Mouse (Mus musculus): ENCODE results near the gene Epha6. TPM values are rescaled to one million over a fixed set of nuclear protein-coding genes. Genes with fewer than 3 reads are reported as not detected.

Gene Epha6
- polyA plus RNA-seq, 1 experiment from 2014 or later = 12.3 TPM

DNA sequence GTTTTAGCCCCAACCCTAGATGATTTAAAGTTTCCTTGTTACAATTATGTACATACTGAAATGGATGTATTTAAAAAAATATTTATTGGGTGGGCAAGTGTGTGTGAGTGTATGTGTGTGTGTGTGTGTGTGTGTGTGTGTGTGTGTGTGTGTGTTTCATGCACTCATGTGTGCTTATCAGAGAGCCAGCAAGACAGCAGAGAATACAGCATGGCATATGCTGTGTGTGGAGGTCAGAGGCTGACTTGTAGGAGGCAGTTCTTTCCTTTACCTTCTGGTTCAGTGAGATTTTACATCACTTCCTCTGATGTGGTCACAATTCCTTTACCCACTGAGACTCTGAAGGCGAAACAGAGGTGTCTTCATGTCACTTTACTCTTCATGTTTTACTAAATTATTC is 321.4 kb downstream of the Epha6 start:
- H3K27ac ChIP-seq = no peak overlapping the region
- no peak for ATAC-seq (ENCODE audit: low FRiP score)
- DNase-seq (ENCODE audit: low spot score) = no peak

DNA sequence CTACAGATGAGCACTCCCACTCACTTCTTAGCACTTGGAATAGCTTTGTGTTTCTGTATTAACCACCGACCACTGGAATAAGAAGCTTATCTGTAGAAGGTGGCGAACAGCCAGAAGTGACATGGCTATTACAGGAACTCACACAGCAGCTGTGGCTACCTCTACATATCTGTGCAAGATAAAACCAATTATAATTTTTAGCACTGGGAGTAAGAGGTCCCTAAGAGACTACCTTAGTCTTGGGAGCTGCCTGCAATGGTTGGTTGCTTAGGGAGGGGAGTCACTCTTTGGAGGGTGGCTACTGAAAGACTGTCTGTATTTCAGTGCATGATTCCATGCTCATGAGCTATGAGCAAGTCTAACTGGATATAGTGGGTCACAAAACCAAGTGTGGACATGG is 331.2 kb downstream of the Epha6 start:
- Histone ChIP-seq H3K27me3 (ENCODE audit: control insufficient read depth, insufficient read depth, low read length) (no peaks in the 10 kb centered on the region), H3K4me1 (replicated peaks; ENCODE audit: control insufficient read depth, insufficient read depth, low read length) (no peaks in the 10 kb centered on the region), H3K36me3 (replicated peaks; ENCODE audit: control insufficient read depth, insufficient read depth) (no peaks in the 10 kb centered on the region), H3K9ac (no peak overlapping the region), H3K9me3 (ENCODE audit: control insufficient read depth, low read length) (no peaks in the 10 kb centered on the region), H3K4me2 (replicated peaks) (no peak overlapping the region), H3K4me3 (replicated peaks; ENCODE audit: low read length) (no peak overlapping the region), H3K27ac (no peak overlapping the region)
- no peak for DNase-seq (ENCODE audit: low spot score)
- 85% methylated on average over 2 of the region's 2 CpGs for WGBS
- no peak for ATAC-seq (ENCODE audit: low FRiP score)

More for the DNA sequence above, 321.4 kb downstream of the Epha6 start:
- no peak overlapping the region for H3K4me2 ChIP-seq (replicated peaks)
- H3K9ac ChIP-seq = no peak overlapping the region
- no peak overlapping the region for H3K4me3 ChIP-seq (replicated peaks; ENCODE audit: low read length)
- no peaks in the 10 kb centered on the region for H3K4me1 ChIP-seq (replicated peaks; ENCODE audit: control insufficient read depth, insufficient read depth, low read length)
- H3K27me3 ChIP-seq (ENCODE audit: control insufficient read depth, insufficient read depth, low read length) = no peaks in the 10 kb centered on the region
- WGBS = 80% methylated on average over 1 of the region's 1 CpGs
- no peaks in the 10 kb centered on the region for H3K9me3 ChIP-seq (ENCODE audit: control insufficient read depth, low read length)
- H3K36me3 ChIP-seq (replicated peaks; ENCODE audit: control insufficient read depth, insufficient read depth) = no peaks in the 10 kb centered on the region

DNA sequence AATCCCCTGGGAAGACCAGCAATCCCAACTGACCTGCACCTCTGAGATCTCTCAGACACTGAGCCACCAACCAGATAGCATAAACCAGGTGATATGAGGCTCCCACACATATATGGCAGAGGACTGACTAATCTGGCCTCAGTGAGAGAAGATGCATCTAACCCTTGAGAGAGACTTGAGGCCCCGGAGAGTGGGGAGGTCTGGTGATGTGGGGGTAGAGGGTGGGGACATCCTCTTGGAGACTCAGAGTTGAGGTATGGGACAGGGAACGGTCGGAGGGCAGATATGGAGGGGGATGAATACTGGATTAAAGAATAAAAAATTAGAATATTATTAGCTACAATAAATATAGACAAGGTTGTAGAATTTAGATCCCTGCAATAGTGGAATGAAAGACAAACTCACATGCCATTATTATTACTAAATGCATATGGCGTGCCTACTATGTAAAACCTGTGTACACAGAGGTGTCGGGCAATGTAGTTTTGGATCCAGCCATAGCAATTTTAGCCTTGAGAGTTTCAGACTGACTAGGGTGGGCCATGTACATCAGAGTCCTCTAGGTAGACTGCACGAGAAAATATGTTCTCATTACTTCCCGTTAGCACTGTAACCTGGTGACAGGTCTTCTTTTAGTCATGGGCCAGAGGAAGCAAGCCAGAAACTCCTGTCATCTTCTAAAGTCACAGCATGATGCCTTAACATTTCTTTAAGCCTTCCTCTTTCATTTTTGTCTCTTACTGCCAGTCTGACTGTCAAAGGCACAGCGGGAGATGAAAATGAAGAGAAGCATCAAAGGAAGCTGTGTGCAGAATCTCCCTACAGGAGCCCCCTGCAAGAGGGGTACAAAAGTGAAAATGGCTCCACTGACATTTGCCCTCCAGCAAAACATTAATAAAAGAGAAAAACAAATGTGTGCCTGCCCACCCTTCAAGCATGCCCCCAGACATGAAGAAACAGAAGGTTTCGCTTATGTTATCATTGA is 338.7 kb downstream of the Epha6 start:
- 59% methylated on average over 9 of the region's 9 CpGs for WGBS
- Histone ChIP-seq H3K27me3 (ENCODE audit: control insufficient read depth, insufficient read depth, low read length) (no peaks in the 10 kb centered on the region), H3K36me3 (replicated peaks; ENCODE audit: control insufficient read depth, insufficient read depth) (no peaks in the 10 kb centered on the region), H3K4me3 (replicated peaks; ENCODE audit: low read length) (no peak overlapping the region), H3K4me1 (replicated peaks; ENCODE audit: control insufficient read depth, insufficient read depth, low read length) (no peaks in the 10 kb centered on the region), H3K4me2 (replicated peaks) (no peak overlapping the region), H3K9me3 (ENCODE audit: control insufficient read depth, low read length) (no peaks in the 10 kb centered on the region), H3K9ac (no peak overlapping the region), H3K27ac (no peak overlapping the region)
- ATAC-seq (ENCODE audit: low FRiP score) = 0 out of 2 replicates have a peak, but pooled peaks have one; percentile 46
- no peak for DNase-seq (ENCODE audit: low spot score)

DNA sequence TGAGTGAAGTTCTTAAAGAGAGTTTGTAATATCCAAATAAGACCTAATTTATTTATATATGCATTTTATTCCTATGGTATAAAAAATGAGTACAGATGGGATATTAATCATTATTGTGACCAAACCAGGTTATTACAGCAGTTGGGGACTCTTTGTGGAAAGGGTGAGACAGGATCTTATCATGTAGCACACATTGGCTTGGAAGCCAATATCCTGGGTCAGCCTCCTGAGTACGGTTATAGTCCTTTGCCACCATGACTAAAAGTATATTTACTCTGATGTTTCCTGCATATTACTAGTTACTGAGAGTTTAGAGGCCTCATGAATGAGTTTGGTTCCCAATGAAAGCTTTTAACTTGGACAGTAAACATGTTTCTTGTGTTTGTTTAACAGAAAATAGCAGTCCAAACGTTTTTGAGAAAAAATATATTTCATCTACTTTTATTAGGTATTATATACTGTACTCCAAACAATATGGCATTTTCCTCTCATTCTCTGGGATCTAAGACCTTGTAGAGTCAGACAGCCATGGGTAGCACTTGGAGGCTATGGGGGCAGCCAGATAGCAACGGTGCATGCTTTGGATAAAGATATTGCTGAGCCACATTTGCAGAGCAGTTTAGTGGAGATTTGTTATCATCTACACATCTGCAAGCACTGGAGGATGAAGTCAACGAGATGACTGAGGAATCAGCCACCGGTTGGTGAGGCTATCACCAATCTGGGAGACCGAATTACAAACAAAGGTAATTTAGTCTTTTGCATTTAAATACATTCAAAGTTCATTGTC is 340.4 kb downstream of the Epha6 start:
- no peaks in the 10 kb centered on the region for H3K9me3 ChIP-seq (ENCODE audit: control insufficient read depth, low read length)
- ATAC-seq (ENCODE audit: low FRiP score) (no peak), DNase-seq (ENCODE audit: low spot score) (no peak)
- H3K27me3 ChIP-seq (ENCODE audit: control insufficient read depth, insufficient read depth, low read length) = no peaks in the 10 kb centered on the region
- no peak overlapping the region for H3K9ac ChIP-seq
- no peak overlapping the region for H3K27ac ChIP-seq
- no peak overlapping the region for H3K4me3 ChIP-seq (replicated peaks; ENCODE audit: low read length)
- H3K36me3 ChIP-seq (replicated peaks; ENCODE audit: control insufficient read depth, insufficient read depth) = no peaks in the 10 kb centered on the region
- no peak overlapping the region for H3K4me2 ChIP-seq (replicated peaks)
- no peaks in the 10 kb centered on the region for H3K4me1 ChIP-seq (replicated peaks; ENCODE audit: control insufficient read depth, insufficient read depth, low read length)
- 72% methylated on average over 6 of the region's 6 CpGs for WGBS

DNA sequence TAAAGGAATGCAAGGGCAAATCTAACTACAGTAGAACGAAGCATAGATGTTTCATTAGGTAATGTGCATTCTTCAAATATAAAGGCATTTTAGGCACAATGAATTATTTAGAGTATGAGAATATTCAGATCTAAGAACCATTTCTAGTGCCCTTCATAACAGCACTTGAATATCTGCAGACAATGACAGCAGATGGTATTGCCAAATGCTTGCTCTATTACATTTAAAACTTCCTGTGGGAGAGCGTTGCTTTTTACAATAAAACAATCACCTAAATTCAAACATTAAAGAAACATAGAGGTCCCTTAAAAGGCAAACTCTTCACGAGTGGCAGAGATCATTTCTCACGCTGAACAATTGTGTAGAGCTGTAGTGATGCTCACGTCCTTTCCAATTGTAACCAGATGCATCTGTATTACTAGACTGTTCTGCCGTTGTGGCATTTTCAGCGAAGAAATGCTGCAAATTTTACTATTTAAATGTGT is 347.1 kb downstream of the Epha6 start:
- H3K9me3 ChIP-seq (ENCODE audit: control insufficient read depth, low read length) = no peaks in the 10 kb centered on the region
- no peak overlapping the region for H3K9ac ChIP-seq
- 77% methylated on average over 7 of the region's 7 CpGs for WGBS
- no peaks in the 10 kb centered on the region for H3K27me3 ChIP-seq (ENCODE audit: control insufficient read depth, insufficient read depth, low read length)
- H3K27ac ChIP-seq = no peak overlapping the region
- DNase-seq (ENCODE audit: low spot score) (no peak), ATAC-seq (ENCODE audit: low FRiP score) (no peak)
- H3K36me3 ChIP-seq (replicated peaks; ENCODE audit: control insufficient read depth, insufficient read depth) = no peaks in the 10 kb centered on the region
- no peak overlapping the region for H3K4me2 ChIP-seq (replicated peaks)
- no peaks in the 10 kb centered on the region for H3K4me1 ChIP-seq (replicated peaks; ENCODE audit: control insufficient read depth, insufficient read depth, low read length)
- H3K4me3 ChIP-seq (replicated peaks; ENCODE audit: low read length) = no peak overlapping the region

DNA sequence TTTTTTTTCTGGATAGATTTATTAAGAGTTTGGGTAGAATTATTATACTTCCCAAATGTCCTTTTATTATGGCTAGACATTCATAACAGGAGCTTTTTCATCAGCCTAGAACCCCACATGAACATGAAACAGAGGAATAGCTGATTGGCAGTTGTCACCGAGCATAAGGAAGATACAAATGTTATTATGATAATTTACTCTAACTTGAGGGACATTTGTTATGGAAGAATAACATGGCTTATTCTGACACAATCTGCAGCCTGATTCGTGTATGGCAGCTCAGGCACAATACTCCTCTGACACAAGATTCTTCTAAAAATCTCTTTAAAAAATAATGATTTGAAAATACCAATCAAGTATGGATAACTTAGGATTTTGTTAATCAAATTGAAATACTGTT is 347.7 kb downstream of the Epha6 start:
- Histone ChIP-seq H3K27me3 (ENCODE audit: control insufficient read depth, insufficient read depth, low read length) (no peaks in the 10 kb centered on the region), H3K4me1 (replicated peaks; ENCODE audit: control insufficient read depth, insufficient read depth, low read length) (no peaks in the 10 kb centered on the region), H3K36me3 (replicated peaks; ENCODE audit: control insufficient read depth, insufficient read depth) (no peaks in the 10 kb centered on the region), H3K9me3 (ENCODE audit: control insufficient read depth, low read length) (no peaks in the 10 kb centered on the region), H3K4me3 (replicated peaks; ENCODE audit: low read length) (no peak overlapping the region), H3K4me2 (replicated peaks) (no peak overlapping the region), H3K27ac (no peak overlapping the region), H3K9ac (no peak overlapping the region)
- no peak for DNase-seq (ENCODE audit: low spot score)
- WGBS = 67% methylated on average over 2 of the region's 2 CpGs
- ATAC-seq (ENCODE audit: low FRiP score) = no peak

DNA sequence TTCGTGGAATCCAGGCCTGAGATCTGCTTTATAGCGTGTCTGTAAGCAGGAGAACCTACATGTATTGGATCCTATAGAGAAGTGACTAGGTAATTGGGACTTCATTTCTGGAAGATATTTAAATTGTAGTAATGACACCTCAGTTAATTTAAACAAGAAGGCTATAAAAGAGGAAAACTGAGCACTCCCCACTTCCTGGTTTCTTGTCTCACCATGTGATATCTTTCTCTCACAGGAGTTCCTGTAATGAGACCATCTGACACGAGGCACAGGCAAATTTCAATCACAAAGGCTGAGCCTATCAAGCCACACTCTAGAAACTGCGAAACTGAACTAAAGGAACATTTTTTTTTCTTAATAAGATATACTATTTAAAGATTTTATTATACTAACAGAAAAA is 348.3 kb downstream of the Epha6 start:
- H3K36me3 ChIP-seq (replicated peaks; ENCODE audit: control insufficient read depth, insufficient read depth) = no peaks in the 10 kb centered on the region
- WGBS = 77% methylated on average over 4 of the region's 4 CpGs
- no peak overlapping the region for H3K4me2 ChIP-seq (replicated peaks)
- DNase-seq (ENCODE audit: low spot score) = no peak
- no peak for ATAC-seq (ENCODE audit: low FRiP score)
- no peak overlapping the region for H3K27ac ChIP-seq
- H3K9ac ChIP-seq = no peak overlapping the region
- H3K4me1 ChIP-seq (replicated peaks; ENCODE audit: control insufficient read depth, insufficient read depth, low read length) = no peaks in the 10 kb centered on the region
- no peak overlapping the region for H3K4me3 ChIP-seq (replicated peaks; ENCODE audit: low read length)
- no peaks in the 10 kb centered on the region for H3K27me3 ChIP-seq (ENCODE audit: control insufficient read depth, insufficient read depth, low read length)
- H3K9me3 ChIP-seq (ENCODE audit: control insufficient read depth, low read length) = no peaks in the 10 kb centered on the region

DNA sequence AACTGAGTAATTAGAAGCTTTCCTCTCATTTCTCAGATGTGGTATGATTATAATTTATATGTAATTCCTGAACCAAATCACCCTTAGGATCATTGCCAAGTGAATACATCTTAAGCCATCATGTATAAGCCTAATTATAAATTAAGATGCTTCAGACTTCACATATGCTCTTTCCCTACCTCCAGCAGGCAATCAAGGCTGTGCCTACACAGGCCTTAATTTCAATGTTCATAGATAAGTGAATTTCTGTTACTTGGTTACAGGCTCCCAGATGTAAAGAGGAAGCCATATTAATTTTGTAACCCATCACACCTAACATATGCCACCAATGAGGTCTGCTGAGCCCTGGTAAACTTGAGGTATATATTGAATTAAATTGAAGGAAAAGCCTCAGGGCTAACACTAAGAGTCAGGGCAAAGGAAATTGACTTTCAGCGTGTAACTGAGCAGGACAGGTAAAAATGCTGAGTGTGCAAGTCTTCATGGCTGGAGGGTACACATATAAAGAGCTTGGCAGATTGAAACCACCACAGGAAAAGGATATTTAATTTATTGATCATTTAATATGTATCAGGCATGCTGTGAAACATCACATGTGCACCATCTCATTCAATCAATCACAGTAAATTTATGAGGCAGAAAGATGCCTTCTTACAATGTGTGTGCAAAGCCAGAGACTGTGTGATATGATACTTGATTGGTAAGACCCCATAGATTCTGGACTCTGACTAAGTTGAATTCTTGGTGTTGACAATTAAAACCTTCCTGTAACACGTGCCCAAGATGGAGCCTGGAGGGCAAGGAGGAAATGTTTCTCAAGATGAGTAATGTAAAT is 365.8 kb downstream of the Epha6 start:
- Histone ChIP-seq H3K36me3 (replicated peaks; ENCODE audit: control insufficient read depth, insufficient read depth) (no peaks in the 10 kb centered on the region), H3K4me3 (replicated peaks; ENCODE audit: low read length) (no peak overlapping the region), H3K27me3 (ENCODE audit: control insufficient read depth, insufficient read depth, low read length) (no peaks in the 10 kb centered on the region), H3K4me2 (replicated peaks) (no peak overlapping the region), H3K27ac (no peak overlapping the region), H3K9ac (no peak overlapping the region), H3K4me1 (replicated peaks; ENCODE audit: control insufficient read depth, insufficient read depth, low read length) (no peaks in the 10 kb centered on the region), H3K9me3 (ENCODE audit: control insufficient read depth, low read length) (no peaks in the 10 kb centered on the region)
- 53% methylated on average over 2 of the region's 2 CpGs for WGBS
- peak; percentile 70; the same call in 1 of the 2 replicates for ATAC-seq (ENCODE audit: low FRiP score)
- peak; percentile 45 for DNase-seq (ENCODE audit: low spot score)
